Mouse (Mus musculus): ENCODE data around the gene Macrod2. TPM values are rescaled to one million over a fixed set of nuclear protein-coding genes. Genes with fewer than 3 reads are reported as not detected.

Gene Macrod2
- polyA plus RNA-seq, 1 experiment: 20.2 TPM

GRCm38 (mm10) chr2:142264697-142265096, 1869.6 kb downstream of the Macrod2 start:
- 73% methylated on average over 2 of the region's 2 CpGs for WGBS
- no peak for TF ChIP-seq POLR2A (IDR thresholded peaks at IDR 0.05; ENCODE audit: borderline replicate concordance, insufficient read depth, low read length)
- no peak for TF ChIP-seq CTCF (IDR thresholded peaks at IDR 0.05; ENCODE audit: borderline replicate concordance, insufficient read depth, low read depth, low read length)
- no peak for DNase-seq
- H3K27ac ChIP-seq (ENCODE audit: insufficient read depth, low read length): no peak overlapping the region
- no peaks in the 10 kb centered on the region for H3K4me1 ChIP-seq (ENCODE audit: control insufficient read depth, insufficient read depth, low read length)
- no peak overlapping the region for H3K4me3 ChIP-seq (replicated peaks; ENCODE audit: insufficient read depth, low read depth, low read length)
- no peaks in the 10 kb centered on the region for H3K27me3 ChIP-seq (ENCODE audit: control insufficient read depth, insufficient read depth, low read length)

- no peak overlapping the region for H3K27ac ChIP-seq (ENCODE audit: insufficient read depth, low read length)
- 50% methylated on average over 2 of the region's 2 CpGs for WGBS
- H3K27me3 ChIP-seq (ENCODE audit: control insufficient read depth, insufficient read depth, low read length): no peaks in the 10 kb centered on the region
- TF ChIP-seq CTCF (IDR thresholded peaks at IDR 0.05; ENCODE audit: borderline replicate concordance, insufficient read depth, low read depth, low read length) (no peak), POLR2A (IDR thresholded peaks at IDR 0.05; ENCODE audit: borderline replicate concordance, insufficient read depth, low read length) (no peak)
- DNase-seq: no peak
- H3K4me3 ChIP-seq (replicated peaks; ENCODE audit: insufficient read depth, low read depth, low read length): no peak overlapping the region
- H3K4me1 ChIP-seq (ENCODE audit: control insufficient read depth, insufficient read depth, low read length): no peaks in the 10 kb centered on the region
Observed at GRCm38 (mm10) chr2:142267836-142268235, 1872.7 kb downstream of the Macrod2 start.

- no peak overlapping the region for H3K4me3 ChIP-seq (replicated peaks; ENCODE audit: insufficient read depth, low read depth, low read length)
- DNase-seq: peak; percentile 54 to 90
- H3K27ac ChIP-seq (ENCODE audit: insufficient read depth, low read length): no peak overlapping the region
- WGBS: 8% methylated on average over 1 of the region's 1 CpGs
- H3K27me3 ChIP-seq (ENCODE audit: control insufficient read depth, insufficient read depth, low read length): no peaks in the 10 kb centered on the region
- no peak for TF ChIP-seq POLR2A (IDR thresholded peaks at IDR 0.05; ENCODE audit: borderline replicate concordance, insufficient read depth, low read length)
- no peak for TF ChIP-seq CTCF (IDR thresholded peaks at IDR 0.05; ENCODE audit: borderline replicate concordance, insufficient read depth, low read depth, low read length)
- no peaks in the 10 kb centered on the region; the same call in 1 of the 2 replicates for H3K4me1 ChIP-seq (ENCODE audit: control insufficient read depth, insufficient read depth, low read length)
Observed at GRCm38 (mm10) chr2:142286761-142287160, 1891.7 kb downstream of the Macrod2 start.

- Histone ChIP-seq H3K27ac (ENCODE audit: insufficient read depth, low read length) (no peak overlapping the region), H3K4me1 (ENCODE audit: control insufficient read depth, insufficient read depth, low read length) (no peaks in the 10 kb centered on the region), H3K27me3 (ENCODE audit: control insufficient read depth, insufficient read depth, low read length) (no peaks in the 10 kb centered on the region), H3K4me3 (replicated peaks; ENCODE audit: insufficient read depth, low read depth, low read length) (no peak overlapping the region)
- TF ChIP-seq POLR2A (IDR thresholded peaks at IDR 0.05; ENCODE audit: borderline replicate concordance, insufficient read depth, low read length) (no peak), CTCF (IDR thresholded peaks at IDR 0.05; ENCODE audit: borderline replicate concordance, insufficient read depth, low read depth, low read length) (no peak)
- no peak for DNase-seq
- 64% methylated on average over 4 of the region's 4 CpGs for WGBS
Observed at GRCm38 (mm10) chr2:142294831-142295230, 1899.7 kb downstream of the Macrod2 start.

- no peak for DNase-seq
- H3K27me3 ChIP-seq (ENCODE audit: control insufficient read depth, insufficient read depth, low read length): no peaks in the 10 kb centered on the region
- 80% methylated on average over 2 of the region's 2 CpGs for WGBS
- no peak for TF ChIP-seq CTCF (IDR thresholded peaks at IDR 0.05; ENCODE audit: borderline replicate concordance, insufficient read depth, low read depth, low read length)
- TF ChIP-seq POLR2A (IDR thresholded peaks at IDR 0.05; ENCODE audit: borderline replicate concordance, insufficient read depth, low read length): no peak
- no peak overlapping the region for H3K27ac ChIP-seq (ENCODE audit: insufficient read depth, low read length)
- no peaks in the 10 kb centered on the region for H3K4me1 ChIP-seq (ENCODE audit: control insufficient read depth, insufficient read depth, low read length)
- H3K4me3 ChIP-seq (replicated peaks; ENCODE audit: insufficient read depth, low read depth, low read length): no peak overlapping the region
Observed at GRCm38 (mm10) chr2:142303098-142303911, 1908.2 kb downstream of the Macrod2 start.

- 71% methylated on average over 2 of the region's 2 CpGs for WGBS
- DNase-seq: no peak
- H3K4me1 ChIP-seq (ENCODE audit: control insufficient read depth, insufficient read depth, low read length): no peaks in the 10 kb centered on the region
- TF ChIP-seq POLR2A (IDR thresholded peaks at IDR 0.05; ENCODE audit: borderline replicate concordance, insufficient read depth, low read length) (no peak), CTCF (IDR thresholded peaks at IDR 0.05; ENCODE audit: borderline replicate concordance, insufficient read depth, low read depth, low read length) (no peak)
- no peak overlapping the region for H3K4me3 ChIP-seq (replicated peaks; ENCODE audit: insufficient read depth, low read depth, low read length)
- no peaks in the 10 kb centered on the region for H3K27me3 ChIP-seq (ENCODE audit: control insufficient read depth, insufficient read depth, low read length)
- no peak overlapping the region for H3K27ac ChIP-seq (ENCODE audit: insufficient read depth, low read length)
Observed at GRCm38 (mm10) chr2:142303912-142304182, 1908.7 kb downstream of the Macrod2 start.

GRCm38 (mm10) chr2:142323158-142323557, 1928.0 kb downstream of the Macrod2 start:
- DNase-seq: no peak
- WGBS: 22% methylated on average over 3 of the region's 3 CpGs
- Histone ChIP-seq H3K27ac (ENCODE audit: insufficient read depth, low read length) (no peak overlapping the region), H3K4me1 (ENCODE audit: control insufficient read depth, insufficient read depth, low read length) (peaks cover 8% of the 10 kb centered on the region), H3K27me3 (ENCODE audit: control insufficient read depth, insufficient read depth, low read length) (no peaks in the 10 kb centered on the region), H3K4me3 (replicated peaks; ENCODE audit: insufficient read depth, low read depth, low read length) (no peak overlapping the region)
- no peak for TF ChIP-seq POLR2A (IDR thresholded peaks at IDR 0.05; ENCODE audit: borderline replicate concordance, insufficient read depth, low read length)
- no peak for TF ChIP-seq CTCF (IDR thresholded peaks at IDR 0.05; ENCODE audit: borderline replicate concordance, insufficient read depth, low read depth, low read length)

- 12% methylated on average over 3 of the region's 3 CpGs for WGBS
- Histone ChIP-seq H3K4me3 (replicated peaks; ENCODE audit: insufficient read depth, low read depth, low read length) (no peak overlapping the region), H3K4me1 (ENCODE audit: control insufficient read depth, insufficient read depth, low read length) (peaks cover 8% of the 10 kb centered on the region), H3K27ac (ENCODE audit: insufficient read depth, low read length) (peak overlapping the region; percentile 55), H3K27me3 (ENCODE audit: control insufficient read depth, insufficient read depth, low read length) (no peaks in the 10 kb centered on the region)
- TF ChIP-seq CTCF (IDR thresholded peaks at IDR 0.05; ENCODE audit: borderline replicate concordance, insufficient read depth, low read depth, low read length): no peak
- no peak for TF ChIP-seq POLR2A (IDR thresholded peaks at IDR 0.05; ENCODE audit: borderline replicate concordance, insufficient read depth, low read length)
- peak; percentile 66 to 83 for DNase-seq
Observed at GRCm38 (mm10) chr2:142326737-142327136, 1931.6 kb downstream of the Macrod2 start.

Measured in cerebellum, adult 2 months (tissue).